Mouse (Mus musculus) cerebellum, adult 9-10 months (tissue): ENCODE data around the gene Olfr178.

Source experiments
- DNase-seq: peaks from one replicate; pipeline ENCODE4 v3.0.0; 2022

Olfr178 gene

DNA sequence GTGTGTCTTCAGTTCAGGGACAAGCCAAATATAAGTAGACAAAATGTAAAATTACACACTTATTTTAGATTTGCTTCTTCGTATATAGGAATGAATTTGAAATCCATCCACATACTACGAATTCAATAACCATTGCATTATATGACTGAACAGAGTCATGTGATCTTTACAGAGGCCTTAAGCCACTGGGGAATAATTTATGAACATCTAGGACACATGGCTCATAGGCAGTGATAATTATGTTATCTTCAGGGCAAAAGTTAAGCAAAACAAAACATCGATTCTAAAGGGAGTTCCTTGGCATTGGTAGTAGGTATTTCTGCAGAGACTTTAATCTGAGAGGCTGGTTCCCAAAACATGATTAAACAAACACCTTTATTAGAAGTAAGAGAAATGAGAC lies at the start of gene Olfr178:
Gene Olfr178 (minus strand): TSS at position 101 of the 400 bp plus-strand sequence.
- DNase-seq: no peak

DNA sequence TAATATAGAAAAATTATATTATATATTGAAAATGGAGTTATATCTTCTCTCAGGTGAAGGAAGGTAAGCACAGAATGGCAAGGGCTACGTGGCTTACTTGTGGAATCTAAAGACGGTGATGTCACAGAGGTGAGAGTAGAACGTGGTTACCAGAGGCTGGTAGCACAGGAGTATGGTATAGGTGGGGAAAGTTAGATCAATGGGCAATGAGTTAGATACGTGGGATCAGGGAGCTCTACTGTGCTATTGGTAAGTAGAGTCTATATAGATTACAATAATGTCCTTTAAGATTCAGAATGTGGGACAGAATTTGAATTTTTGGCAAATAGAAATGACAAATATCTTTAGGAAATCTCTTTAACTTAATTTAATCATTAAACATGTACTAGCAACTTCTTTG lies 37.4 kb upstream of the Olfr178 start, which contains the start of gene Olfr180:
Gene Olfr180 (minus strand): TSS at position 101 of the 400 bp plus-strand sequence.
- no peak for DNase-seq

DNA sequence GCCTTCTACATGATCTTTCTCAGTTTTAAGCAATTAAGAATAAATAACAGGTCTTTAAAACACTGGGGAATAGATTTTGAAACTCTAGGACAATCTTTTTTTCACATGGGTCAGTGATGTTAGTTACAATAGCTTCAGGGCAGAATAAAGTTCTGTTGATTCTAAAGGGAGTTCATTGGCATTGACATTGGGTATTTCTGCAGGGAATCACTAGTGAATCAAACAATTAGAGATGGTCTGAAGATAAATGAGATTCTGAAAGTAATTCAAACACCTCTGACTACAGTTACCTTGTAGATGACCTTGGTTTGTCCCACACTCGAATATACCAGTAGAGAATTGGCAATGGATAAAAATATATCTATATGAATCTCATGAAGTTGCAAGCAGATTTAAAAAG lies 36.8 kb upstream of the Olfr178 start, which contains the start of gene Olfr181:
Gene Olfr181 (minus strand): TSS at position 101 of the 400 bp plus-strand sequence.
- no peak for DNase-seq

DNA sequence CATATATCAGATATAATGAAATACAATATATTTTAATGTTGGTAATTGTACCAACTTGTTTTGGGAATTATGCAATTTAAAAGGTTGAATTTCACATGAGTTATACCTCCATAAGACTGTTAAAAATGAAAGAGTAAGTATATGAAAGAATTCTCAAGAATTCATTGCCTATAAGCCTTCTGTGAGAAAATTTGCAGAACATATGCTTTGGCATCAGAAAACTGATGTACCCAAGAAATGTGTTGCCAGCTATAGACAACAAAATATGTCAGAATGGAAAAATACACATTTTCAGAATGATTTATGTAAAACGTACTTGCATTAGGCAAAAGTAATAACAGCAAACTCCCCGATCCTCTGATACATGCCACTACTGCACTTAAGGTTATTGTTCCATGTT lies 7.4 kb downstream of the Olfr178 start:
- no peak for DNase-seq

DNA sequence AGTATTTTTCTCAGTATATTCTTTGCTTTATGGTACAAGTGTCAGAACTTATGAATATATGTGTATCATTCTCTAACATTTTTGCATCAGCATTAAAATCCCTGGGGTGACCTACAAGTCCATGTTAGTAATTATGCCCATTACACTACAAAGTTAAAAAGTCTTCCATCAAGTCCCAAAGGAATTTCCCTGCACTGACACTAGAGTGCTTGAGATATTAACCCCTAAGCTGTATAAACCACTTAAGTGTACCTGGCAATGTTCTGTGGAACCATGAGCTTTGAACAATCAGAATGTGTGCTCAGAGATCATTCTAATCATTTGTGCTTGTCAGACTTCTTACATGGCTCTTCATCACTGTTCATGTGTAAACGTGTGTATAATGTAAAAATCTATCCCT lies 17.2 kb downstream of the Olfr178 start, which contains the start of gene Olfr177:
Gene Olfr177 (minus strand): TSS at position 101 of the 400 bp plus-strand sequence.
- DNase-seq: no peak

DNA sequence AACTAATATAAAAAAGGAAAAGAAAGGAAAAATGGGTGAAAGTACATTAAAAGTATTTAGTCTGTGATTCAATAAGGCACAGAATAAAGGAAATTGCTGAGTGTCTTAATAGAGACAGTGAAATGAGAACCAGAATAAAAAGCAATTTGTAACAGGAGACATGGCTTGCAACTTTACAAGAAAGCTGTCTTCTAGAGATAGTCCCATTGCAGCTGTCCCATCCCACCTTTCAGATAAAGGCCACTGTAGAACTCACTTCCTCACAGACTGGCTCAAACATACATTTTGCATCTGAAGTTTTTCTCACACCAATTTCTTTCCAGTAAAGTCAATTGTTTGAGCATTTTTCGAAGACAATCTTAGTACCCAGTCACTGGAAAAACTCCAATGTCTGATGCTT lies 30.4 kb downstream of the Olfr178 start:
- DNase-seq: no peak

DNA sequence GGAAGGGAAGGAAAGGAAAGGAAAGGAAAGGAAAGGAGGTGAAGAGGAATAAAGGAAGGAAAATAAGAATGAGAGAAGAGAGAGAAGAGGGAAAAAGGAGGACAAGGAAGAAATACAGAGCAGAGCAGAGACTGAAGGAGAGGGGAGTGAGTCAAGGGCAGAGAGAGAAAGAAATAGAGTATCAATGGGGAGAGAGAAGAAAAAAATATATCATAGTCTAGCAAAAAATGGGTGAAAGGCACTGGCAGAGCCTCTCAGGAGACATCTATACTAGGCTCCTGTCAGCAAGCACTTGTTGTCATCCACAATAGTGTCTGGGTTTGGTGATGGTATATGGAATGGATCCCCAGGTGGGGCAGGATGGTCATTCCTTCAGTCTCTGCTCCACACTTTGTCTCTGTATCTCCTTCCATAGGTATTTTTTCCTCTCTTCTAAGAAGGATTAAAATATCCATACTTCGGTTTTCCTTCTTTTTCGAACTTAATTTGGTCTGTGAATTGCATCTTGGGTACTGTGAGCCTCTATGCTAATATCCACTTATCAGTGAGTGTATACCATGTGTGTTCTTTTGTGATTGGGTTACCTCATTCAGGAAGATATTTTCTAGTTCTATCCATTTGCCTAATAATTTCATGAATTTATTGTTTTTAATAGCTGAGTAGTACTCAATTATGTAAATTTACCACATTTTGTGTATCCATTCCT lies 31.7 kb downstream of the Olfr178 start:
- DNase-seq: no peak
